Mouse (Mus musculus): ENCODE measurements around the gene Tmem138. TPM values are rescaled to one million over a fixed set of nuclear protein-coding genes. Genes with fewer than 3 reads are reported as not detected.
A peak's percentile ranks its signal among the peaks of the same experiment; 100 is the strongest.

The Tmem138 gene
- total RNA-seq (2012; rRNA removed) (10.8 and 11.9 TPM in 2 replicates), polyA plus RNA-seq (2012; ENCODE audit: insufficient read depth in 1 of 2, insufficient read length in 2 of 2, low read depth in 1 of 2, low replicate concordance in 2 of 2, missing spikeins in 1 of 2) (10 to 100 TPM in 1 of 2 experiments, not detected in 1; 25.2 TPM)

DNA sequence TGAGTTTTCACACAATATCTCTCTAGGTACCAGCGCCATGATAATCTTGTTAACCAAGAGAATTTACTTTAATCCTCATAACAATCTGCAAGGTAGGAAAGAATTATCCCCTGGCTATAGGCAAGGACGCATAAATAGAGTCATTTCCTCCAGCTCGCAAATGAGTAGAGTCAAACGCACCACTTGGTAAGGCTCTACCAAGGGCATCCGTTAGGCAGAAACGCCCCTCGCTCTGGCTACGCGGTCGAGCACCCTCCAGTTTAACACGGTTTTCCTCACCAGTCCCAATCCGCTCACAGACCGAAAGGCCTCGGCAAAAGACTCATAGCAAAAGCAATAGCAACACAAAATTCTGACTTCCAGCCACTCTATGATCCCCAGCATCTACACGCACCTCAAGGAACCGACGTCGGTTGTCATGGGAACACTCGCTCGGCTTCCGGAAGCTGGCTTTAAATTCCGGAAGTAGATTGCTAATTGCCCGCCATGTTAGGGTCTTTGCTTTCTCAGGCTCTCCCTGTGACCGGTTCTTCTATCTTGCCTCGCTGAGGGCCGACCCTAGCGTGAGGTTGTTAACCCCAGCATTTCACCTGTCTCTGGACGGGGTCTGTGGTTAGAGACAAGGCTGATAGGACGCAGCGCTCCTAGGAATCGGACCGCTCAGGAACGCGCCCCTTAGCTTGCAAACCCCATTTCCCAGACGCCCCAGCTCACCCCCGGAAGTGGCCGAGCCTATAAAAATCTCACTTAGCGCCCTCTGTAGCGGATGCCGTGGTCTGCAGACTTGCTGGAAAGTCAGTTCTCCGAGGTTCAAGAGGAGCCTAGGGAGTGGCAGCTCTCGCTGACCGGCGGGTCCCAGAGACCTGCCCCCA, at the start of gene Tmem138, which contains the start of gene Cyb561a3:
Tmem138 (minus strand) TSS at position 673 of the 872 bp plus-strand sequence.
Cyb561a3 (plus strand) TSS at position 483 of the 872 bp plus-strand sequence.
- Histone ChIP-seq H3K36me3 (ENCODE audit: control insufficient read depth in 1 of 2, insufficient read depth in 2 of 2, low read length in 2 of 2) (peaks cover 0 to 16% of the 10 kb centered on the region in 2 experiments; a peak in 2 of 4 replicates), H3K9me3 (replicated peaks; ENCODE audit: insufficient read depth, low read length) (no peaks in the 10 kb centered on the region), H3K79me2 (ENCODE audit: control insufficient read depth, insufficient read depth, low read length, poor library complexity) (peaks cover 3% of the 10 kb centered on the region; the same call in 1 of the 2 replicates), H3K27me3 (ENCODE audit: control insufficient read depth in 1 of 2, insufficient read depth in 2 of 2, low read length in 2 of 2) (no peaks in the 10 kb centered on the region), H3K4me1 (ENCODE audit: control insufficient read depth in 1 of 2, insufficient read depth in 2 of 2, low read length in 2 of 2) (peaks cover 6 to 12% of the 10 kb centered on the region in 2 experiments; a peak in 3 of 4 replicates), H3K27ac (ENCODE audit: control insufficient read depth, low read depth, low read length) (peak within 1 kb of the TSS; percentile 97), H3K4me3 (ENCODE audit: control insufficient read depth in 1 of 2, insufficient read depth in 1 of 2, low read depth in 2 of 2, low read length in 2 of 2) (peak within 1 kb of the TSS; percentile 80 to 86), H3K9ac (ENCODE audit: control insufficient read depth, low read depth, low read length, poor library complexity, severe bottlenecking) (peak within 1 kb of the TSS; percentile 95)
- DNase-seq (ENCODE audit: low read depth, low spot score), result peak; percentile 98
- TF ChIP-seq E2F4 (IDR thresholded peaks at IDR 0.05; ENCODE audit: borderline replicate concordance, low read depth, low read length), result peak; percentile 88
- 0 out of 2 replicates have a peak, but pooled peaks have one; percentile 75 for TF ChIP-seq MYC (IDR thresholded peaks at IDR 0.05; ENCODE audit: low read depth, low read length)
- no peak for TF ChIP-seq CHD2 (IDR thresholded peaks at IDR 0.05; ENCODE audit: low read length)
- peak; percentile 96 for TF ChIP-seq MXI1 (IDR thresholded peaks at IDR 0.05; ENCODE audit: low read depth, low read length)
- TF ChIP-seq MYB (IDR thresholded peaks at IDR 0.05; ENCODE audit: low read depth, low read length), result 0 out of 2 replicates have a peak, but pooled peaks have one; percentile 10
- no peak for TF ChIP-seq ZC3H11A (IDR thresholded peaks at IDR 0.05; ENCODE audit: low read depth, low read length)
- no peak; the same call in 1 of the 2 replicates for TF ChIP-seq SMC3 (IDR thresholded peaks at IDR 0.05; ENCODE audit: low read depth, low read length)
- no peak for TF ChIP-seq USF1 (IDR thresholded peaks at IDR 0.05; ENCODE audit: low read depth, low read length)
- TF ChIP-seq POLR2AphosphoS2 (IDR thresholded peaks at IDR 0.05; ENCODE audit: low read length), result peak; percentile 65; the same call in 1 of the 2 replicates
- no peak for TF ChIP-seq ZKSCAN1 (IDR thresholded peaks at IDR 0.05; ENCODE audit: low read depth, low read length)
- no peak for TF ChIP-seq ZNF384 (IDR thresholded peaks at IDR 0.05; ENCODE audit: low read depth, low read length)
- peak; percentile 98 for TF ChIP-seq SIN3A (IDR thresholded peaks at IDR 0.05; ENCODE audit: low read length)
- peak; percentile 25 to 70 (median 65); a peak in 5 of 6 replicates for TF ChIP-seq CTCF (IDR thresholded peaks at IDR 0.05 in 2 of 3, conservative IDR thresholded peaks at IDR 0.05 in 1 of 3; ENCODE audit: control insufficient read depth in 1 of 3, insufficient read depth in 1 of 3, low read depth in 2 of 3, low read length in 3 of 3, poor library complexity in 1 of 3, severe bottlenecking in 1 of 3)
- no peak for TF ChIP-seq BHLHE40 (IDR thresholded peaks at IDR 0.05; ENCODE audit: borderline replicate concordance, low read depth, low read length)
- TF ChIP-seq ETS1 (IDR thresholded peaks at IDR 0.05; ENCODE audit: low read depth, low read length), result 0 out of 2 replicates have a peak, but pooled peaks have one; percentile 26
- TF ChIP-seq MEF2A (IDR thresholded peaks at IDR 0.05; ENCODE audit: extremely low read depth, insufficient replicate concordance, low read depth, low read length, poor library complexity, severe bottlenecking), result no peak
- peak; percentile 91 for TF ChIP-seq ELF1 (IDR thresholded peaks at IDR 0.05; ENCODE audit: low read depth, low read length)
- peak; percentile 89 for TF ChIP-seq HCFC1 (IDR thresholded peaks at IDR 0.05; ENCODE audit: low read depth, low read length)
- peak; percentile 90; the same call in 1 of the 2 replicates for TF ChIP-seq MAZ (IDR thresholded peaks at IDR 0.05; ENCODE audit: low read depth, low read length)
- no peak for TF ChIP-seq UBTF (IDR thresholded peaks at IDR 0.05; ENCODE audit: borderline replicate concordance, insufficient read depth, low read depth, low read length)
- peak; percentile 80; the same call in 1 of the 2 replicates for TF ChIP-seq ZMIZ1 (IDR thresholded peaks at IDR 0.05; ENCODE audit: low read depth, low read length)
- no peak for TF ChIP-seq CHD1 (IDR thresholded peaks at IDR 0.05; ENCODE audit: low read depth, low read length)
- TF ChIP-seq RCOR1 (IDR thresholded peaks at IDR 0.05; ENCODE audit: low read depth, low read length), result no peak
- no peak; the same call in 1 of the 2 replicates for TF ChIP-seq KAT2A (conservative IDR thresholded peaks at IDR 0.05; ENCODE audit: low read depth, low read length)
- no peak for TF ChIP-seq RAD21 (IDR thresholded peaks at IDR 0.05; ENCODE audit: low read depth, low read length)
- TF ChIP-seq EP300 (IDR thresholded peaks at IDR 0.05; ENCODE audit: low read depth in 1 of 2, low read length in 2 of 2), result no peak
- TF ChIP-seq POLR2AphosphoS5 (IDR thresholded peaks at IDR 0.05; ENCODE audit: borderline replicate concordance, low read depth, low read length), result no peak
- 0 out of 2 replicates have a peak, but pooled peaks have one; percentile 22 for TF ChIP-seq JUND (IDR thresholded peaks at IDR 0.05; ENCODE audit: low read depth, low read length)
- TF ChIP-seq TAL1 (IDR thresholded peaks at IDR 0.05; ENCODE audit: low read length), result no peak
- no peak for TF ChIP-seq MAFK (IDR thresholded peaks at IDR 0.05; ENCODE audit: borderline replicate concordance, low read depth, low read length)
- no peak for TF ChIP-seq USF2 (IDR thresholded peaks at IDR 0.05; ENCODE audit: borderline replicate concordance in 1 of 2, insufficient read depth in 1 of 2, low read depth in 1 of 2, low read length in 2 of 2)
- peak; percentile 57; the same call in 1 of the 2 replicates for TF ChIP-seq NELFE (IDR thresholded peaks at IDR 0.05; ENCODE audit: low read depth, low read length)
- TF ChIP-seq MAX (IDR thresholded peaks at IDR 0.05; ENCODE audit: low read length), result 0 out of 2 replicates have a peak, but pooled peaks have one; percentile 9
